Mouse (Mus musculus): ENCODE measurements around the gene Col16a1. TPM values are rescaled to one million over a fixed set of nuclear protein-coding genes. Genes with fewer than 3 reads are reported as not detected.

The Col16a1 gene
- polyA plus RNA-seq, 1 experiment from 2014 or later = 50.1 TPM

GRCm38 (mm10) chr4:130013111-130013510 lies 34.5 kb upstream of the Col16a1 start:
- no peak overlapping the region for H3K27ac ChIP-seq (ENCODE audit: low read length)
- 69% methylated on average over 10 of the region's 10 CpGs for WGBS

GRCm38 (mm10) chr4:130016010-130016409 lies 31.6 kb upstream of the Col16a1 start:
- Histone ChIP-seq H3K9me3 (ENCODE audit: control insufficient read depth, low read length) (no peaks in the 10 kb centered on the region), H3K27ac (ENCODE audit: low read length) (no peak overlapping the region), H3K27me3 (ENCODE audit: control insufficient read depth, insufficient read depth, low read depth, low read length) (no peaks in the 10 kb centered on the region), H3K4me1 (replicated peaks; ENCODE audit: control insufficient read depth, insufficient read depth, low read length) (no peaks in the 10 kb centered on the region), H3K9ac (ENCODE audit: low read length) (no peak overlapping the region), H3K36me3 (ENCODE audit: control insufficient read depth, insufficient read depth, low read length) (no peaks in the 10 kb centered on the region), H3K4me3 (ENCODE audit: low read length) (no peak overlapping the region), H3K4me2 (ENCODE audit: low read depth, low read length) (no peak overlapping the region)
- ATAC-seq (ENCODE audit: low read depth) = no peak
- 61% methylated on average over 4 of the region's 4 CpGs for WGBS

More at GRCm38 (mm10) chr4:130013111-130013510, 34.5 kb upstream of the Col16a1 start:
- Histone ChIP-seq H3K9me3 (ENCODE audit: control insufficient read depth, low read length) (no peaks in the 10 kb centered on the region), H3K4me1 (replicated peaks; ENCODE audit: control insufficient read depth, insufficient read depth, low read length) (no peaks in the 10 kb centered on the region), H3K9ac (ENCODE audit: low read length) (no peak overlapping the region), H3K4me2 (ENCODE audit: low read depth, low read length) (no peak overlapping the region), H3K4me3 (ENCODE audit: low read length) (no peak overlapping the region), H3K27me3 (ENCODE audit: control insufficient read depth, insufficient read depth, low read depth, low read length) (peaks cover 5% of the 10 kb centered on the region; the same call in 1 of the 2 replicates), H3K36me3 (ENCODE audit: control insufficient read depth, insufficient read depth, low read length) (no peaks in the 10 kb centered on the region)
- ATAC-seq (ENCODE audit: low read depth) = no peak

GRCm38 (mm10) chr4:130017036-130017674 lies 30.5 kb upstream of the Col16a1 start:
- Histone ChIP-seq H3K27me3 (ENCODE audit: control insufficient read depth, insufficient read depth, low read depth, low read length) (no peaks in the 10 kb centered on the region), H3K36me3 (ENCODE audit: control insufficient read depth, insufficient read depth, low read length) (no peaks in the 10 kb centered on the region), H3K4me1 (replicated peaks; ENCODE audit: control insufficient read depth, insufficient read depth, low read length) (no peaks in the 10 kb centered on the region), H3K9me3 (ENCODE audit: control insufficient read depth, low read length) (no peaks in the 10 kb centered on the region), H3K27ac (ENCODE audit: low read length) (no peak overlapping the region), H3K4me2 (ENCODE audit: low read depth, low read length) (no peak overlapping the region), H3K4me3 (ENCODE audit: low read length) (no peak overlapping the region), H3K9ac (ENCODE audit: low read length) (no peak overlapping the region)
- ATAC-seq (ENCODE audit: low read depth) = no peak
- WGBS = 56% methylated on average over 18 of the region's 18 CpGs

- Histone ChIP-seq H3K9ac (ENCODE audit: low read length) (no peak overlapping the region), H3K4me1 (replicated peaks; ENCODE audit: control insufficient read depth, insufficient read depth, low read length) (no peaks in the 10 kb centered on the region), H3K4me3 (ENCODE audit: low read length) (no peak overlapping the region), H3K36me3 (ENCODE audit: control insufficient read depth, insufficient read depth, low read length) (no peaks in the 10 kb centered on the region), H3K27me3 (ENCODE audit: control insufficient read depth, insufficient read depth, low read depth, low read length) (no peaks in the 10 kb centered on the region), H3K27ac (ENCODE audit: low read length) (no peak overlapping the region), H3K4me2 (ENCODE audit: low read depth, low read length) (no peak overlapping the region), H3K9me3 (ENCODE audit: control insufficient read depth, low read length) (no peaks in the 10 kb centered on the region)
- 78% methylated on average over 8 of the region's 8 CpGs for WGBS
- ATAC-seq (ENCODE audit: low read depth) = no peak; the same call in 1 of the 2 replicates
These were observed 24.7 kb upstream of the Col16a1 start for GRCm38 (mm10) chr4:130022952-130023351.

- no peak overlapping the region for H3K4me2 ChIP-seq (ENCODE audit: low read depth, low read length)
- no peak for ATAC-seq (ENCODE audit: low read depth)
- H3K27ac ChIP-seq (ENCODE audit: low read length) = no peak overlapping the region
- H3K4me1 ChIP-seq (replicated peaks; ENCODE audit: control insufficient read depth, insufficient read depth, low read length) = no peaks in the 10 kb centered on the region
- H3K27me3 ChIP-seq (ENCODE audit: control insufficient read depth, insufficient read depth, low read depth, low read length) = no peaks in the 10 kb centered on the region
- no peak overlapping the region for H3K9ac ChIP-seq (ENCODE audit: low read length)
- no peak overlapping the region for H3K4me3 ChIP-seq (ENCODE audit: low read length)
- whole genome bisulfite sequencing = 57% methylated on average over 10 of the region's 10 CpGs
- H3K9me3 ChIP-seq (ENCODE audit: control insufficient read depth, low read length) = no peaks in the 10 kb centered on the region
- no peaks in the 10 kb centered on the region for H3K36me3 ChIP-seq (ENCODE audit: control insufficient read depth, insufficient read depth, low read length)
These were observed 24.0 kb upstream of the Col16a1 start for GRCm38 (mm10) chr4:130023511-130024231.

GRCm38 (mm10) chr4:130025544-130025943 lies 22.1 kb upstream of the Col16a1 start:
- no peak for ATAC-seq (ENCODE audit: low read depth)
- Histone ChIP-seq H3K4me2 (ENCODE audit: low read depth, low read length) (no peak overlapping the region), H3K4me1 (replicated peaks; ENCODE audit: control insufficient read depth, insufficient read depth, low read length) (no peaks in the 10 kb centered on the region), H3K27ac (ENCODE audit: low read length) (no peak overlapping the region), H3K9ac (ENCODE audit: low read length) (no peak overlapping the region), H3K4me3 (ENCODE audit: low read length) (no peak overlapping the region), H3K36me3 (ENCODE audit: control insufficient read depth, insufficient read depth, low read length) (no peaks in the 10 kb centered on the region), H3K9me3 (ENCODE audit: control insufficient read depth, low read length) (no peaks in the 10 kb centered on the region), H3K27me3 (ENCODE audit: control insufficient read depth, insufficient read depth, low read depth, low read length) (no peaks in the 10 kb centered on the region)
- WGBS = 43% methylated on average over 8 of the region's 8 CpGs

GRCm38 (mm10) chr4:130031146-130031545 lies 16.5 kb upstream of the Col16a1 start:
- no peaks in the 10 kb centered on the region for H3K9me3 ChIP-seq (ENCODE audit: control insufficient read depth, low read length)
- 61% methylated on average over 2 of the region's 2 CpGs for WGBS
- H3K27me3 ChIP-seq (ENCODE audit: control insufficient read depth, insufficient read depth, low read depth, low read length) = peaks cover 10% of the 10 kb centered on the region
- no peak overlapping the region for H3K9ac ChIP-seq (ENCODE audit: low read length)
- H3K4me1 ChIP-seq (replicated peaks; ENCODE audit: control insufficient read depth, insufficient read depth, low read length) = peaks cover under 1% of the 10 kb centered on the region; the same call in 1 of the 2 replicates
- H3K27ac ChIP-seq (ENCODE audit: low read length) = no peak overlapping the region
- no peak for ATAC-seq (ENCODE audit: low read depth)
- H3K4me2 ChIP-seq (ENCODE audit: low read depth, low read length) = no peak overlapping the region
- no peak overlapping the region for H3K4me3 ChIP-seq (ENCODE audit: low read length)
- H3K36me3 ChIP-seq (ENCODE audit: control insufficient read depth, insufficient read depth, low read length) = no peaks in the 10 kb centered on the region

- Histone ChIP-seq H3K27me3 (ENCODE audit: control insufficient read depth, insufficient read depth, low read depth, low read length) (peaks cover 10% of the 10 kb centered on the region), H3K36me3 (ENCODE audit: control insufficient read depth, insufficient read depth, low read length) (no peaks in the 10 kb centered on the region), H3K9ac (ENCODE audit: low read length) (no peak overlapping the region), H3K4me1 (replicated peaks; ENCODE audit: control insufficient read depth, insufficient read depth, low read length) (peaks cover 13% of the 10 kb centered on the region), H3K9me3 (ENCODE audit: control insufficient read depth, low read length) (no peaks in the 10 kb centered on the region), H3K4me2 (ENCODE audit: low read depth, low read length) (no peak overlapping the region), H3K27ac (ENCODE audit: low read length) (no peak overlapping the region), H3K4me3 (ENCODE audit: low read length) (no peak overlapping the region)
- 67% methylated on average over 7 of the region's 7 CpGs for WGBS
- ATAC-seq (ENCODE audit: low read depth) = no peak
These were observed 14.1 kb upstream of the Col16a1 start for GRCm38 (mm10) chr4:130033496-130033895.

GRCm38 (mm10) chr4:130036112-130036511 lies 11.5 kb upstream of the Col16a1 start:
- H3K36me3 ChIP-seq (ENCODE audit: control insufficient read depth, insufficient read depth, low read length) = no peaks in the 10 kb centered on the region
- H3K4me3 ChIP-seq (ENCODE audit: low read length) = no peak overlapping the region
- H3K4me2 ChIP-seq (ENCODE audit: low read depth, low read length) = peak overlapping the region; percentile 48; the same call in 1 of the 2 replicates
- 4% methylated on average over 8 of the region's 8 CpGs for WGBS
- peak overlapping the region; percentile 86 for H3K27ac ChIP-seq (ENCODE audit: low read length)
- peaks cover 13% of the 10 kb centered on the region for H3K4me1 ChIP-seq (replicated peaks; ENCODE audit: control insufficient read depth, insufficient read depth, low read length)
- peak; percentile 49 for ATAC-seq (ENCODE audit: low read depth)
- no peaks in the 10 kb centered on the region for H3K9me3 ChIP-seq (ENCODE audit: control insufficient read depth, low read length)
- peaks cover 10% of the 10 kb centered on the region for H3K27me3 ChIP-seq (ENCODE audit: control insufficient read depth, insufficient read depth, low read depth, low read length)
- H3K9ac ChIP-seq (ENCODE audit: low read length) = no peak overlapping the region
